In the genomic region with DNA sequence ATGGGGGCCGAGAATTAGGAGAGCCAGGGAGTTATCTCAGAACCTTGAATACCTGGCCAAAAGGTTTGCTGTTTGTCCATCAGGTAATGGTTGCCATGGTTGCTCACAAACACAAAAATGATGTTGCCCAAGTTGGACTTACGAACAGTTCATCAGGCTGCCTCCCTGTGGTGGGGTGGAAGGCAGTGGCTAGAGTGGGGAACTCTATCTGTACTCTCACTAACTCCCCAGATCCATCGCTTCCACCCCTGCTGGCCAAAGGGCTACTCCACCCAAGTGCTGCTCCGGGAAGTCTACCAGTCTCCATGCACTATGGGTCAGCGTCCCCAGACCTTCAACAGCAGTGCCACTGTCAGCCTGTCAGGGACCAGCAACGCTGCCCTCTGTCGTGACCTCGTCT, we compare ENCODE assay signal across 8 mouse cellular contexts. TPM values are rescaled to one million over a fixed set of nuclear protein-coding genes. Genes with fewer than 3 reads are reported as not detected.
DNase-seq lines count a peak whose midpoint lies in the region; ATAC-seq lines count a peak whose summit lies in the region.

TSS of gene Npdc1 (plus strand) at position 301 of the 400 bp plus-strand sequence.

- peaks cover 32% of the 10 kb centered on the region for H3K4me1 ChIP-seq in embryonic facial prominence, embryonic 13.5 days
- peaks cover 31% of the 10 kb centered on the region for H3K4me1 ChIP-seq in heart, embryonic 15.5 days (replicated peaks)

- H3K27ac ChIP-seq in embryonic facial prominence, embryonic 13.5 days = no peak within 1 kb of the TSS
- no peak within 1 kb of the TSS for H3K27ac ChIP-seq in heart, embryonic 15.5 days

- no peak within 1 kb of the TSS for H3K9ac ChIP-seq in embryonic facial prominence, embryonic 13.5 days
- no peak within 1 kb of the TSS for H3K9ac ChIP-seq in heart, embryonic 15.5 days

- DNase-seq in left cerebral cortex, adult 18-20 months (ENCODE audit: low spot score in 2 of 2) = no peak
- no peak for DNase-seq in left cerebral cortex, adult 11 months (ENCODE audit: low spot score)
- DNase-seq in left cerebral cortex, postnatal 36 days (ENCODE audit: low spot score in 2 of 2) = no peak
- DNase-seq in ovary, postnatal 14 days (ENCODE audit: low spot score) = no peak
- no peak for DNase-seq in ovary, postnatal 10 days (ENCODE audit: low spot score)
- DNase-seq in testis, postnatal 14 days (ENCODE audit: low spot score) = no peak

- H3K9me3 ChIP-seq in embryonic facial prominence, embryonic 13.5 days = no peaks in the 10 kb centered on the region
- H3K9me3 ChIP-seq in heart, embryonic 15.5 days (replicated peaks) = no peaks in the 10 kb centered on the region

- ATAC-seq in embryonic facial prominence, embryonic 13.5 days (ENCODE audit: insufficient number of reproducible peaks, insufficient read depth, low FRiP score, low TSS enrichment, low read depth) = no peak
- ATAC-seq in heart, embryonic 15.5 days (replicated peaks; ENCODE audit: insufficient number of reproducible peaks, insufficient read depth, low FRiP score, low read depth) = no peak

- intact Hi-C loops in left cerebral cortex, postnatal 36 days (cut with DNase I) = no loop called here

- no peak within 1 kb of the TSS for H3K4me2 ChIP-seq in embryonic facial prominence, embryonic 13.5 days
- H3K4me2 ChIP-seq in heart, embryonic 15.5 days = no peak within 1 kb of the TSS

- H3K27me3 ChIP-seq in embryonic facial prominence, embryonic 13.5 days = peaks cover 100% of the 10 kb centered on the region
- peaks cover 93% of the 10 kb centered on the region for H3K27me3 ChIP-seq in heart, embryonic 15.5 days

- H3K4me3 ChIP-seq in embryonic facial prominence, embryonic 13.5 days = no peak within 1 kb of the TSS
- no peak within 1 kb of the TSS for H3K4me3 ChIP-seq in heart, embryonic 15.5 days

- H3K36me3 ChIP-seq in embryonic facial prominence, embryonic 13.5 days = no peaks in the 10 kb centered on the region
- no peaks in the 10 kb centered on the region for H3K36me3 ChIP-seq in heart, embryonic 15.5 days

- WGBS in embryonic facial prominence, embryonic 13.5 days = 67% methylated on average over 8 of the region's 8 CpGs
- WGBS in heart, embryonic 15.5 days = 54% methylated on average over 8 of the region's 8 CpGs

RNA-seq across cellular contexts. Expression of gene Npdc1, which starts in this region (rescaled TPM):
- 100 to 1,000 TPM; 328 to 341 TPM for total RNA-seq in left cerebral cortex, adult 18-20 months (2021)
- 42.5 and 48.9 TPM in 2 replicates for polyA plus RNA-seq in embryonic facial prominence, embryonic 13.5 days (2015; fragmentation: Nextera tagmentation; extraction: Ambion mirVana)
- polyA plus RNA-seq in heart, embryonic 15.5 days (2015; fragmentation: Nextera tagmentation; extraction: Ambion mirVana) = 28.8 and 41.6 TPM in 2 replicates
- 100 to 1,000 TPM; 325 to 339 TPM for total RNA-seq in left cerebral cortex, postnatal 36 days (2021)
